Mouse (Mus musculus): ENCODE measurements around the gene Fbxo47. TPM values are rescaled to one million over a fixed set of nuclear protein-coding genes. Genes with fewer than 3 reads are reported as not detected.

Fbxo47 gene
- polyA plus RNA-seq, 1 experiment from 2014 or later, result 0.84 TPM

DNA sequence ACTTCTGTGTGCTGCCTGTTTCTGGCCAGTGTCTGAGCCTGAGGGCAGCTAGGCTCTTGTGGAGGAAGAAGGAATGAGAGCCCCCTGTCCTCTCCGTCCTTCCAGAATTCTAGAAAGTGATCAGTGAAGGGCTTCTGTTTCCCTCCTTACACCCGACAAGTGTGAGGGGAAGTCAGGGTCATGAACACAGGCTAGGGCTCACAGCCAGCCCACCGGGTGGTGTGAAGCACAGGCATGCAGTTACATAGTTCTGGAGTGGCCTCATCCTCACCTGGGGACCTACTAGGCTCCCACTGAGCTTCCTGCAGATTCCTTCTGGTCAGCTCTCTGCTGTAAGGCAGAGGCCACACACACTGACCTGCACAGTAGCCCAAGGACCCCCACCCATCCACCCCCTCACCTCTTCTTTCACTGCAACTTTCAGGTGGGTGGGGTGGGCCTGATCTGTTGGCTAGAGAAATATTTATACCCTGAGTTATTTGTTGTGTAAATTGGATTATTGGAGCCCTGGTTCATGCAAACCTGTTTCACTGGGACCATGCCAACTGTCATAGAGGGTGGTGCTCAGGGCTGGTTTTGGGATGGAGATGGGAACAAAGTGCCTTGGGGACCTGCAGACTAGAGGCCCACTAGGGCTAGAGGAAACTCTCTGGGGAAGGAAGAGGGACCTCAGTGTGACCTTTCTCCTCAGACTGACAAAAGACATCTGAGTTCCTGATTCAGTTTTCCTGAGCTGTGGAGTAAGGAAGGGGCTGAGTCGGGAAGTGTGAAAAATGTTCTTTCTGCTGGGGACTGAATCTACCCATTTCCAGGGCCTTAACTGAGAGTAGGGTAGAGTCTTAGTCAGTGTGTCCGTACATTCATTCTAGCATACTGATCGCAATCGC lies 74.5 kb downstream of the Fbxo47 start:
- H3K9me3 ChIP-seq, result no peaks in the 10 kb centered on the region
- peaks cover 91% of the 10 kb centered on the region for H3K4me1 ChIP-seq
- H3K27me3 ChIP-seq, result no peaks in the 10 kb centered on the region
- WGBS, result 56% methylated on average over 7 of the region's 7 CpGs
- H3K4me2 ChIP-seq, result no peak overlapping the region
- no peak overlapping the region for H3K9ac ChIP-seq
- H3K4me3 ChIP-seq, result no peak overlapping the region
- peaks cover 57% of the 10 kb centered on the region for H3K36me3 ChIP-seq
- ATAC-seq (ENCODE audit: insufficient number of reproducible peaks, insufficient read depth, low FRiP score, low TSS enrichment, low read depth), result no peak
- H3K27ac ChIP-seq, result peak overlapping the region; percentile 73

DNA sequence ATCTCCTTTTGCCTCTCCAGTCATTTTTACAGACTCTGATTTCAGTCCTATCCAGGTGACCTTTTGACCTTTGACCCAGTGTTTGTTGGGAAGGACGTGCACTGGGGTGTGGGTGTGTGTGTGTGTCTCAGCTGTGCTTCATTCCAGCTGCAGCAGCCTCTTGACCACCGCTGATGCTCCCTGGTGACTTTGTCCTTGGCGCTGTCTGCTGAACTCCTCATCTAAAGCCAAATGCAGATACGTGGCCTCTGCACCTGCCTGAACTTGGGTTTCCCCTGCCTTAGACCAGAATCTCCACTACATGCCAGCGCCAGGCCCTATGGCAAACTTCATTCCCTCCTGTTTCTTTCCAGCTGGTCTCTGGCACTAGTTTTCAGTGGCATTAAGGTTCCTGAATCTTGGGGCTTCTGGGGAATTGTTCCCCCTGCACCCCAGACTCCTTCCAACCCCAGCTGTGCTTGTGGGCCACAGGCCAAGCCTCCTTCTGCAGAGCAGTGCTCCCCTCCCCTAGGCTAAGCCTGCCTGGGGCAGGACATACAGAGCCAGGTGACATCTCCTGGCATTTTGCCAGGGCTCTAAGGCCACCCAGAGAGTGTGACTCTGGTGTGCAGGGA lies 75.2 kb downstream of the Fbxo47 start:
- no peak for ATAC-seq (ENCODE audit: insufficient number of reproducible peaks, insufficient read depth, low FRiP score, low TSS enrichment, low read depth)
- WGBS, result 32% methylated on average over 5 of the region's 5 CpGs
- peak overlapping the region; percentile 73 for H3K27ac ChIP-seq
- H3K4me3 ChIP-seq, result no peak overlapping the region
- H3K9me3 ChIP-seq, result no peaks in the 10 kb centered on the region
- H3K36me3 ChIP-seq, result peaks cover 52% of the 10 kb centered on the region
- peaks cover 96% of the 10 kb centered on the region for H3K4me1 ChIP-seq
- 0 out of 2 replicates have a peak overlapping the region, but pooled peaks have one; percentile 7 for H3K4me2 ChIP-seq
- no peaks in the 10 kb centered on the region for H3K27me3 ChIP-seq
- H3K9ac ChIP-seq, result no peak overlapping the region

DNA sequence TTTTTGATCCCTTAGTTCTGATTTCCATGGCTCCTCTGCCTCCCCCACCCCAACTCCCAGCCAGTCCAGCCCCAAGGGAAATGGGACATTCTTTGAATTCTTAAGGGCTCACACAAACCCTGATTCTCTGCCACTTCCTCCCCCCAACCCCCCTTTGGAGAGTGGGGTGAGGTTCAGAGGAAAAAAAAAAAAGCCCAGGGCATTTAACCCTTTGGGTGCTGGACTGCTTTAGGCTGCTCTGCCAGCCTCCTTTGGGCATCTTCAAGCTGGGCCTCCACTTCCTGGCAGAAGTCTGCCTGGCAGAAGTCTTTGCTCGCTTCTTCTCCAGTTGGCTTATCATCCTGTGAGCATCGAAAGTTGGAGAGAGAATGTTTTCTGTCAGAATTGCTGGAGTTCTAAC lies 75.9 kb downstream of the Fbxo47 start:
- Histone ChIP-seq H3K4me1 (peaks cover 92% of the 10 kb centered on the region), H3K27me3 (no peaks in the 10 kb centered on the region), H3K9ac (no peak overlapping the region), H3K27ac (peak overlapping the region; percentile 73), H3K9me3 (no peaks in the 10 kb centered on the region), H3K4me3 (no peak overlapping the region), H3K36me3 (peaks cover 45% of the 10 kb centered on the region), H3K4me2 (peak overlapping the region; percentile 7; the same call in 1 of the 2 replicates)
- no peak for ATAC-seq (ENCODE audit: insufficient number of reproducible peaks, insufficient read depth, low FRiP score, low TSS enrichment, low read depth)
- WGBS, result 33% methylated on average over 2 of the region's 2 CpGs

DNA sequence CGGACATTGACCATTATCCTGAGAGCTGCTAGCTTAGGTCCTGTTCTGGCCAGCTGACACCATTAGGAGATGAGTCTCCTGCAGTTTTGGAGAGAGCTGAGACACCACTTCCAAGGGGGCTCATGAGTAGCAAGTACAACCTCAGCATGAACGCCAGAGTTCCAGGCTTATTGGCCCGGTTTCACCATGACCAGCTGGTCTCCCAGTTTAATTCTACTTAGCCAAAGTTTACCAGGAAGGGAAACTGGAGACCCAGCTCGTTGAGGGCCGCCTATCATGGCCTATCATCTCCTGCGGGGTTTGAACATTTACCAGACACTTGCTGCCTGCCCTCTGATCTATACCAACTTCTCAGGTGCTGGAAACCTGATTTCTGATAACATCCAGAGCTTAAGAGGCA lies 76.3 kb downstream of the Fbxo47 start:
- no peaks in the 10 kb centered on the region for H3K9me3 ChIP-seq
- ATAC-seq (ENCODE audit: insufficient number of reproducible peaks, insufficient read depth, low FRiP score, low TSS enrichment, low read depth), result no peak
- no peaks in the 10 kb centered on the region for H3K27me3 ChIP-seq
- peak overlapping the region; percentile 73 for H3K27ac ChIP-seq
- no peak overlapping the region for H3K9ac ChIP-seq
- H3K4me3 ChIP-seq, result no peak overlapping the region
- 27% methylated on average over 6 of the region's 6 CpGs for WGBS
- H3K4me1 ChIP-seq, result peaks cover 87% of the 10 kb centered on the region
- H3K4me2 ChIP-seq, result no peak overlapping the region
- H3K36me3 ChIP-seq, result peaks cover 41% of the 10 kb centered on the region

DNA sequence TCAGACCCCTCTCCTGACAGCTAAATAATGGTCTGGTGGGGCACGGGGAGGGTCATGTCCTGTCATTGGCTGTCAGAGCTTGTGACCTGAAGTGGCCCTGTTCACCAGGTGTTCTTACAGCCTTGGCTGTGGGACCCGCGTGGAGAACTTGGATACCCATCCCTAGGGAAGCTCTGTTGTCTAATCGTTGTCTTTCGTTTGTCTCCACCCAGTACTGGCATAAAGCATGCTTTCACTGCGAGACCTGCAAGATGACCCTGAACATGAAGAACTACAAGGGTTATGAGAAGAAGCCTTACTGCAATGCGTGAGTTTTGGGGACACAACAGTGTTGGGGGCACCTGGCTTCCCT lies 77.4 kb downstream of the Fbxo47 start:
- Histone ChIP-seq H3K36me3 (peaks cover 36% of the 10 kb centered on the region), H3K9me3 (no peaks in the 10 kb centered on the region), H3K4me2 (peak overlapping the region; percentile 62), H3K4me1 (peaks cover 87% of the 10 kb centered on the region), H3K4me3 (no peak overlapping the region), H3K27me3 (no peaks in the 10 kb centered on the region), H3K27ac (0 out of 2 replicates have a peak overlapping the region, but pooled peaks have one; percentile 93), H3K9ac (no peak overlapping the region)
- 68% methylated on average over 7 of the region's 7 CpGs for WGBS
- no peak for ATAC-seq (ENCODE audit: insufficient number of reproducible peaks, insufficient read depth, low FRiP score, low TSS enrichment, low read depth)

DNA sequence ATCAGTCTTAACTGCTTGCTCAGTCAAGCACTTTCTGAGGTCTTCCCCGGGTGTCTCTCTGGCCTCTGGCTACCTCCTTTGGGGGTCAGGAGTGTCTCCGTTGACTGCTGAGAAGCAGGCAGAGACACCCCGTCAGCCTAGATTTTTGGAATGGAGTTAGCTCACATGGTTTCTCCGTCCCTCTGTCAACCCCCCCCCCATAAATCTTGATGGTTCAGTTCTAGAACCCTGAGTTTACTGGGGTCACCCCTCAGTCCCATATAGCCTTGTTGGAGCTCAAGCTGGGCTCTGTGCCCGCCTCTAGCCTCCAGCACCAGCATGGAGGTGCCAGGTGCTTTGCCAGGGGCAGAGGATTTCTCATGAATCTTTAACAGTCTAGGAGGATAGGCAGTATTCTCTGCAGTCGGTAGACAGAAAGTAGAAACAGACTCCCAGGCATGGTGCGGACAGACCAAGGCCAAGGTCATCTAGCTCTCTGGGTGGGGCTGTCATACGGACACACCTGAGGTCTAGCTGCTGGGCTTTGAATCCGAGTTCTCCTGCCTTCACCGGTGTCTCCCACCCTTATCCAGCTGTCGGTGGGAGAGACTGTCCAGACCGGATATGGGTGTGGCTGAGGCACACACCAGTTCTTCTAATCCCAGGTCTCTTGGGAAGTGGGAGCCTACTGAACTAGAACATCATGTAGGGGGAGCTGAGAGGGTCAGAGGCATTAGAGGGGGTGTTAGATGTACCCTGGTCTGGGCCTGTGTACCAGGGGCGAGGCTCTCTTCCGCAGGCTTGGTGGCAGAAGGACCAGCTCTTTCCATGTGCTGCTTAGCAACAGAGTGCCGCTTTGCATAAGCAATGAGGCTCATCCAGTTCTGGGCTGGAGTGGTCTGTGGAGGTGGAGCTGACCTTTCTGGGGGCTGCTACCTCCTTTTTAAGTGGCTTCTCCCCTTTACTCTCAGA lies 78.0 kb downstream of the Fbxo47 start:
- H3K9ac ChIP-seq, result peak overlapping the region; percentile 51; the same call in 1 of the 2 replicates
- peaks cover 87% of the 10 kb centered on the region for H3K4me1 ChIP-seq
- no peaks in the 10 kb centered on the region for H3K27me3 ChIP-seq
- peaks cover 36% of the 10 kb centered on the region for H3K36me3 ChIP-seq
- H3K4me2 ChIP-seq, result peak overlapping the region; percentile 62
- 38% methylated on average over 15 of the region's 15 CpGs for WGBS
- no peaks in the 10 kb centered on the region for H3K9me3 ChIP-seq
- no peak for ATAC-seq (ENCODE audit: insufficient number of reproducible peaks, insufficient read depth, low FRiP score, low TSS enrichment, low read depth)
- peak overlapping the region; percentile 33 for H3K4me3 ChIP-seq
- H3K27ac ChIP-seq, result peak overlapping the region; percentile 93

DNA sequence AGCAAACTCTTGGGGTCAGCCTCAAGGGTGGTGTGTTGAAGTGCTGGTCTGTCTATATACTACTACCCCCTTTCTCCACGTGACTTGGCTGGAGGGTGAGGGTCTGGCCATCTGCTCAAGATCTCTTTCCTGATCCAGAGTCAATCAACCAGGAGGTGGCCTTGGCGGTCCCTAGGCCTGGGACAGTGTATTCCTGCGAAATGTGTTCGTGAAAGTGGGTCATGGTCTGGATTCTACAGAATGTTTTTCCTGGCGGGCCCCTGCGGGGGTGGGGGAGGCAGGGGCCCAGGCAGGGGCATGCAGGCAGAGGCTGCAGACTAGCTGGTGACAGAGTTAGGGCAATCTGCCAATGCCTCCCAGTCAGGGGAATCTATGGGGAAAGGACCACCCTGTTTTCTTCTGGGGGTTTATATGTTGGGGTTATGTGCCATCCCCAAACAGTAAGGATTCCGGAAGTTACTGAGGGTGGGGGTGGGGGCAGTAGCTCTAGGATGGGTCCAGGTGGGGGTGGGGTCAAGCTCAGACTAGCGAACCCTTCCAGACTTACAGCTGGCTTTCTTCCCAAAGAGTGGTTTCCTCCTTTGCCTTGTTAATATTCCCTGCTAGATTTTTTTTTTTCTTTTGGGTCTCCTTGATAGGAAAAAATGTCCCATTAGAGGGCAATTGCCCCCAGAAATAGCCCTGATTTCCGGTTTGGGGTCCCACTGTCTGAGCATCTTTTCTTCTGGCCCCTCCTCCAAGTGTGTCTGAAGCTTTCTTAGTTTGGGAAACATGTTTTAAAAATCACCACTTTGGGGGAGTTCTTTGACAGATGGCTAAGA lies 78.9 kb downstream of the Fbxo47 start:
- peak overlapping the region; percentile 93 for H3K27ac ChIP-seq
- peak overlapping the region; percentile 52 for H3K9ac ChIP-seq

DNA sequence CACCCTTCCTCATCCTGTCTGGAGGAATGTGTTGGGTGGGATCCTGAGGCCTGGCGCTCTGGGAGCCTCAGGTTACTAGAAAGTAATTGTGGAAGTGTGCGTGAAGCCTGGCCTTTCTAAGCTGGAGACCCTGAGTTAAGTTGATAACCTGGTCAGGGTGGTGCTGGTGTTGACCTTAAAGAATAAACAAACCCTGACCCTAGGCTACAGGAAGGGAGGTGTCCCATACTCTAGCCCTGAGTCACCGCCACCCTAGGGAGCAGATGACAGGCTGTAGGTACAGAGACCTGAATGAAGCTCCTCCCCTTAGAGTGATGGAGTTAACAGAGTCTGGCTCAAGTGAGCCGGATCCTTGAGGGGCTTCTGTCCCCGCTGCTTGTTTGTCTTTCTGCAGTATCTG lies 80.1 kb downstream of the Fbxo47 start:
- Histone ChIP-seq H3K36me3 (peaks cover 26% of the 10 kb centered on the region), H3K9me3 (no peaks in the 10 kb centered on the region), H3K27ac (peak overlapping the region; percentile 93), H3K4me3 (no peak overlapping the region), H3K4me1 (peaks cover 69% of the 10 kb centered on the region), H3K27me3 (no peaks in the 10 kb centered on the region), H3K4me2 (peak overlapping the region; percentile 62; the same call in 1 of the 2 replicates), H3K9ac (no peak overlapping the region)
- WGBS, result 69% methylated on average over 5 of the region's 5 CpGs
- ATAC-seq (ENCODE audit: insufficient number of reproducible peaks, insufficient read depth, low FRiP score, low TSS enrichment, low read depth), result no peak

More for the DNA sequence above, 78.9 kb downstream of the Fbxo47 start:
- 5% methylated on average over 9 of the region's 9 CpGs for WGBS
- H3K27me3 ChIP-seq, result no peaks in the 10 kb centered on the region
- H3K4me1 ChIP-seq, result peaks cover 81% of the 10 kb centered on the region
- ATAC-seq (ENCODE audit: insufficient number of reproducible peaks, insufficient read depth, low FRiP score, low TSS enrichment, low read depth), result peak; percentile 52; the same call in 1 of the 2 replicates
- H3K4me2 ChIP-seq, result peak overlapping the region; percentile 62
- H3K36me3 ChIP-seq, result peaks cover 36% of the 10 kb centered on the region
- H3K4me3 ChIP-seq, result peak overlapping the region; percentile 33
- no peaks in the 10 kb centered on the region for H3K9me3 ChIP-seq
